Mouse (Mus musculus) right cerebral cortex, postnatal 14 days (tissue): ENCODE results near the gene Fam13c.
A peak's percentile ranks its signal among the peaks of the same experiment; 100 is the strongest.

Experiments
- DNase-seq: peaks from one replicate; pipeline ENCODE4 v3.0.0; 2022

The Fam13c gene

DNA sequence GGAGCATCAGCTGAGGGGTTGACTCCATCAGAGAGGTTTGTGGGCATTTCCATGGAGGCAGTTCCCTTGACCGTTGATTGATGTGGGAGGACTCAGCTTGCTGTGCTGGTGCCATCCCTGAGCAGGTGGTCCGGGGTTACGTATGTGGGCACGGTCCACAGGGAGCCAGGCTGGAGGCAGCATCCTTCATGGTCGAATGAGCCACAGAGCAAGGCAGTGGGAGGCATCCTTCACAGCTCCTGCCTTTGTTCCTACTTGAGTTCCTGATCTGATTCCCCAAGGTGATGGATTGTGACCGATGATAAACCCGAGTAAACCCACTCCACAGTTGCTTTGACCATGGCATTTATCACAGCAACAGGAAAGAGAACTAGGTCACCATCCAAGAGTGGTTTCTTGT, 25.4 kb downstream of the Fam13c start:
- DNase-seq, result no peak

DNA sequence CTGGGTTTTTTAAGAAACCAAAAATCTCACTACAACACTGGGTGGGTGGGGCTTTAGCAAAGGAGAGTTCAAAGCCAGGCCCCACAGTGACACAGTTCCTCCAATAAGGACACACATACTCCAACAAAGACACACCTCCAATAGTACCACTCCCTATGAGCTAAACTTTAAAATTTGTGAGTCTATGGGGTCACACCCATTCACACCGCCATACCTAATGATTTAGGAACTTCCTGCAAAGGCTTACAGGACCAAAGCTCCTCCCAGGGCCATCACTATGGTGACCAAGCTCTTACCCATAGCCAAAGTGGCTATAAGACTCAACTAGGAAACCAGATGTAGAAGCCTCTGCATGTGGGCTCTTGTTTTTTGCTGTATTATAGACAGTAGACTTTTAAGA, 30.6 kb downstream of the Fam13c start:
- DNase-seq, result no peak

DNA sequence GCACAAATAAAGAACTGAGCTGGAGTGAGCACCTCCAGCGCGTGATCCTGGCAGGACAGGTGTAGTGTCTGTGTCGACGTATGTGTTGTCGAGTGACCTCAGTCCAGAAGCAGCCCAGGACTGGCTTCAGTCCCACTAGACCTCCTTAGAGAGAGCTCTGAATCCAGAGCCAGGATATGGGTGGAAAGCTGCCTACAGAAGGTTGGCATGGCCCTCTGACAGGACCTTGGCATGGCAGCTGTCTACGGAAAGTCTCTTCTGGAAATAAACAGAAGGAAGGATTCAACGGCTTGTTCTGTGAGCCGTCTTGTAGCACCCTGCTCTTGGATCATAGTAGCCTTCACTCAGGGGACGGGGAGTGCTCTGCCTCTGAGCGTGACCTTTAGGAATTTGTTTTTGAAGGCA, 37.5 kb downstream of the Fam13c start:
- DNase-seq, result no peak

DNA sequence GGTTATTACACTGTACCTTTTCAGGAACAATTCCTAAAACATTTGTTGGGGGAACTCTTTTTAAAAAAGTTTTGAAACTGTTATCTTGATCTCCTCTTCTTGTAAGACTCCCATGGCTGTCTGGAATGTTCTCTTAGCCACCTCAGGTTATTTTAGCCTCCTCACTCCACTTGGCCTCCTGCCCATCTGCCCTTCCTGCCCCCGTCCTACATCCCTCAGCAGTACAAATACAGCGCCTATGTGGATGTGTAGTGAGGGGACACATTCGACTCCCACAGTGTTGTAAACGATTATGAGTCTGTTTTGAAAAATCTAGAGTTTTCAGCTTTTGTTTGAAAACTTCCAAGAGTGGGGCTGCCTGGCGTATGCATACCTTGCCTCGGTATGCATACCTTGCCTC, 43.5 kb downstream of the Fam13c start:
- DNase-seq, result no peak

DNA sequence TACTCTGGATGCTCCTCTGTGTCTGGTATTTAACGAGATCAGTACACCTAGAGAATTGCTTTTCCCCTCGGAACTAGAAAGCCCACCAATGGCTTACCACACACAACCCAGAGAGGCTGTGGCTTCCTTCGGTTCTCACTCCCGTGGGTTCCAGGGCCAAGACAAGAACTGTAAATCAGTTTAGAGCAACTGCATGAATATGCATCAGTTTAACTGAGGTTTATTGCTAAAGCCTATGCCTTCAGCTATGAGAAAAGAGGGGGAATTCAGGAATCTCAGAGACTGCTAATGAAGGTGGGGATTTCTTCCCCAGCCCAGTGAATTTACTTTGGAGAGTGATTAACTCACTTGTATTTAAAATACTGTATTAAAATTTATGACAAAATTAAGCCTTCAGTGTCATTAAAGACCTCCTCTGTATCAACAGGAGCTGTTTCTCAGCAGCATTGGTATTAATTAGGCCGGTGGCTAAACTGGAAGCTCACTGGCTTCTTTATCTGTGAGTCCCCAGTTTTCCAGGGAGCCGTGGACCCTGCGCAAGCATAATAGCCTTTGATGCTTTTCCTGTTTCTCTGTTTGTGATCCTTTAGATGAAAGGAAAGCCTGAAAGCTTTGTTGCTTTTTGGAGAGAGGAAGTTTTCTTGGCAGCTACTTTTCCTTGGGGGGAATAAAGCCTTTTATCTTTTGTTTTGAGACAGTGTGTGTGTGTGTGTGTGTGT, 44.4 kb downstream of the Fam13c start:
- no peak for DNase-seq

DNA sequence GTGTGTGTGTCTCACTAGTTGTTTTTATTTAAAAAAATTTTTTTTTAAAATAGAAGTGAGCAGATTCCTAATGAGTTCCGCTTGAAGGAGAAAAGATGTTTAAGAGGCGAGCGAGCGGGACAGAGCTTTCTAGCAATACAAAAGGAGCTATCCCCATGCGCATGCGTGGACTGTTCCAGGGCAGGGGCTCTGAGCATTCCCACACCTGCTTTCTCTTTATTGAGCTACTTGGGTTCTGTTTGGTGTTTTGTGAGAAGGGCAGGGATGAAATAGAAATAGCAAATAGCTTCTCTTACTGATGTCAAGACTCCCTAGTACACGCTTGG, 45.0 kb downstream of the Fam13c start:
- DNase-seq, result peak; percentile 49

DNA sequence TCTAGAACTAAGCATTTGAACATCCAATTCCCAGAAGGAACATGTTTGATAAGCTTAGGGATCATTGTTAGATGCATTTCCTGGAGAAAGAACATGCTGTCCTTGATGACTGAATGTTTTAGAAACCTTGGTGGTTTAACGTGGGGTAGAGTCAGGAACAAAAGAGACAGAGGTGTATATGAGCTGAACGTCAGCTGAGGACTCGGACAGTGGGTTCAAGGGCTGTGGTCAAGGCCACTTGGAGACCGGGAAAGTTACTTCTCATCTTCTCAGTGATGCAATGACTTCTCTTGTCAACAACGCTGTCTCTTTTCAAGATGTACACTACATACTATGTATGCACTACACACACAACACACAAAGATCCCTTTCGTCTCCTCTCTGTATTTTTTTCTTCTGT, 46.4 kb downstream of the Fam13c start:
- no peak for DNase-seq

DNA sequence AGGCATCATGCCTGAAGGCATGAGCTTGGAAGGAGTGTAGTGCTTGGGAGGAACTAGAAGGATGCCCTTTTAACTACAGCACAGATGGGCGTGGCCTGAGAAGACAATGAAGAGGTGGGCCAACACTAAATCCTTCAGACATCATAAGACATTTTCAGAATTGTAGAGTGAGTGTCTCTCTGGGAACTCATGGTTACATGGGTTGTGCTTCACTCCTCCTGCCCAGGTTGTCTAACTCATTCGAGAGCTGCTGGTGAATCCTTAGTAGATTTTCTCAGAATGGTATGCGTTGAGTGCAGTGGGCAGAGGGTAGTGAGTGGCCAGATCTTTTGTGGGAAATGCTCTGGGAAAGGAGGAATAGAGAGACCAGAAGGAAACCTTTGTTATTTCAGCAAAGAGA, 53.6 kb downstream of the Fam13c start:
- DNase-seq, result no peak

DNA sequence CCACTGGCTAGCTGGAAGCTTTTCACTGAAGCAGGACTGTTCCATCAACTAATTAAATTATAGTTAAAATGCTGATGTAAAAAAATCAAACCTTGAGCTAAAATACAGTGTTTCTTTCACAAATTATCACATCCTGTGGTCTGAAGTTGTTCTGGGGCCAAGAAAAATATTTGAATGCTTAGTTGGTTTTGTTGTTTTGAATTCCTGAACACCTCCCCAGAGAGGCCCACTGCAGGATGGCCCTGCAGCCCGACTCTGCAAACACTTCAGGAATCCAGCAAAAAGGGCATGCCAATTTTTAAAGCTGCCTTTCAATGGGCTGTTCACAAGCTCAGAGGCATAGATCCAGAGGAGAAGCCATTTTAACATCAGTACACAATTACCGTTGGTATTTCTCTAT, 54.2 kb downstream of the Fam13c start:
- no peak for DNase-seq

DNA sequence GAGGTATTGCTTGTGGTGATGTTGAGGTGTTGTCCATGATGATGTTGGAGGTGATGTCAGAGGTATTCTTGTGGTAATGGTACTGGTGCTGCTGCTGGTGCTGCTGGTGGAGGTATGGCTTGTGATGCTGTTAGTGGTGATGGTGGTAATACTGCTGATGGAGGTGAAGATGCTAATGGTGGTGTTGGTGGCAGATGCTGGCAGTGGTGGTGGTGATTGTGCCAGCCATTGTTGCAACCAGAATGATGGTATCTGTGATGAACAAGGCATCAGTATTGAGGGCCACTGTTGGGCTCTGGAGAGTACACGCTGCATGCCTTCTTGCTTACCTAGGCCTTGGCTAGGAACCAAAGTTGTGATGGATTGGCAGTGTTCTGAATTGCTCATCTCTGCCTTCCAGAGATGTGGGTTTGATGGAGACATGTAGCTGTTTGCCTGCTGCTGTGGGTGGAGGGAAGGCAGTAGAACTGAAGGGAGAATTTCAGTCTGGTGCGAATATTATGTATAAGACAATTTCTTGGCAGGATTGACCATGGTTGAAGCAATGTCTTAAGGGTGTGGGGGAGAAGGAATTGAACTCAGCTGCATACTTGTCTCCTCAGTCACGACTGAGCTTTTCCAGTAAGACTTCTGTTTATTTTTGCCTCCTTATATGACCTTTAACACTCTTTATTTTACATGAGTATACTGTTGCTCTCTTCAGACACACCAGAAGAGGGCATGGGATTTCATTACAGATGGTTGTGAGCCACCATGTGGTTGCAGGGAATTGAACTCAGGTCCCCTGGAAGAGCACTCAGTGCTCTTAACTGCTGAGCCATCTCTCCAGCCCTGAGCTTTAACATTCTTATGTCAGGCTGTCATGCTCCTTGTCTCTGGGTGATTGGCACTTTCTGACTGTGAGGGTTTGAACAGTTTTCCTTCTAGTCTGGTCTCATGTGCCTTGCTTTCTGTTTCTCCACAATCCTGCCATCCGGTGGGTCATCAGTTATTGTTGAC, 55.1 kb downstream of the Fam13c start:
- DNase-seq, result no peak

DNA sequence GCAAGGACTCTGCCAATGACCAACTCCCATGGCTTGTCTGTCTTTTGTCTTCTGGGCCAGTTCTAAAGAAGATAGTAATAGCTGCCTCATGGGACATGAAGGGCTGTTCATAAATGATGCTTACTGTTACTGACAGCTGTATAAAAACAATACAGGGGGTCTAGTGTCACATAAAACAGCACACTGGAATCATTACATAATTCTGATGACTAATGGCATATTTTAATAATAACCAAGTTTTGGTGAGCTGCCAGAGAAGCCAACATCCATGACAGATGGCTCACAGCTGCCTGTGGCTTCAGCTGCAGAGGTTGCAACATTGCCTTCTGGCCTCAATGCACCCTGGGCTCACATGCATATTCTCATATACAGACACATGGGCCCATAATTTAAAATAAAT, 56.7 kb downstream of the Fam13c start:
- no peak for DNase-seq

DNA sequence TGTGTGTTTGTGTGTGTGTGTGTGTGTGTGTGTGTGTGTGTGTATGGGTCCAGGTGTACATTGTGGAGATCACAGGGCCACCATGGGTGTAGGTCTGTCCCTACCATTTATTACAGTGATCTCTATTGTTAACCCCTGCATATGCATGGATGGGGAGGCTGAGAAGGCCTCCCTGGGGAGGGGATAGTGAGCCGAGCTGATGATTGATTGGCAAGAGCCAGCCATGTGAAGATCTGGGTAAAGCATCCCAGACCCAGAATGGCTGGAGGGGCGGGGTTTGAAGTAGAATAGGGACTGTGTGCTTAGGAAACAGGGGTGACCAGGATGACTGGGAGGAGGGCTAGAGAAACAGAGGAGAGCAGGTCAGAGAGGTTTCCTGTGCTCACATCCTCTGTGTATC, 58.0 kb downstream of the Fam13c start:
- DNase-seq, result no peak

DNA sequence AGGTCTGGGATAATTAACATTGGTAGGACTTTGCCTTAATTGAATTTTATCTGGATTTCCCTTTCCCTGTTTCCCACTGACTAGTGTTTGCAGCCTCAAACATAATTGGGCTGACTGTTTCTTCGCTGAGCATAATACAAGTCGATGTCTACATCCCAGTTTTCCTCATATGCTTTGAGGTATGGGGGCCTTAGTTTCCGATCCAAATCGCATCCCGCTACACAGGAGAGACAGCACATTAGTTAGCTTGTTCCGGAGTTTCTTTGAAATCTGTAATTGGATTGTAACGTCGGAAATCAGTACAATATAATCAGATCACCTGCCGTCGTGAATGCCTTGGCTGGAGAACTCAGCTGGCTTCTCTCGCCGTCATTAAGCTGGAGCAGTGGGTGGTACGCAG, 59.0 kb downstream of the Fam13c start:
- DNase-seq, result no peak

DNA sequence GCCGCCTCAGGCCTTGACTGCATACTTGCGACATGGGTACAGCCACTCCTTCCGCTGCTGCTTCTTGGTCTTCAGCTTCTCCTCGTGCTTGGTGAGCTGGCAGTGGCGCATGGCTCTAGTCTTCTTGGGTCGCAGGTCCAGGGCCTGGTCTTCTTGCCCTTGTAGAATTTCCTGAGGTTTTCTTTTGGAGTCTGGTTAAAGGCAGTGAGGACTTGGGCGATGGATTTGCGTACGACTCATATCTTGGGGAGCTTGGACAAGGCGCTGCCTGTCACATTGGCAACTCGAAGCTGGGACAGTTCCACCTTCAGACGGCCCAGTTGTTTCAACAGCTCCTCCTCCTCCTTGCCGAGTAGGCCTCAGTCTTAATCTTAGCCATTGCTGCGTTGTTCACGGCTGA, 64.6 kb downstream of the Fam13c start:
- no peak for DNase-seq

DNA sequence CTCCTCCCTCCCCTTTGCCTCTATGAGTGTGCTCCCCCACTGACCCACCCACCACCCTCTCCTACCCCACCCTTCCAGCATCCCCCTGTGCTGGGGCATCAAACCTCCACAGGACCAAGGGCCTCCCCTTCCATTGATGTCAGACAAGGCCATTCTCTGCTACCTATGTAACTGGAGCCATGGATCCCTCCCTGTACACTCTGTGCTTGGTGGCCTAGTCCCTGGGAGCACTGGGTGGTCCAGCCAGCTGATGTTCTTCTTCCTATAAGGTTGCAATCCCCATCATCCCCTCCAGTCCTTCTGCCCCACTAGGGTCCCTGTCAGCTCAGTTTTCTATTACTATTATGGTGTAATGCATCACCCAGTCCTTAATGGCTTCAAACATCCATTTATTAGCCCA, 65.1 kb downstream of the Fam13c start:
- no peak for DNase-seq

DNA sequence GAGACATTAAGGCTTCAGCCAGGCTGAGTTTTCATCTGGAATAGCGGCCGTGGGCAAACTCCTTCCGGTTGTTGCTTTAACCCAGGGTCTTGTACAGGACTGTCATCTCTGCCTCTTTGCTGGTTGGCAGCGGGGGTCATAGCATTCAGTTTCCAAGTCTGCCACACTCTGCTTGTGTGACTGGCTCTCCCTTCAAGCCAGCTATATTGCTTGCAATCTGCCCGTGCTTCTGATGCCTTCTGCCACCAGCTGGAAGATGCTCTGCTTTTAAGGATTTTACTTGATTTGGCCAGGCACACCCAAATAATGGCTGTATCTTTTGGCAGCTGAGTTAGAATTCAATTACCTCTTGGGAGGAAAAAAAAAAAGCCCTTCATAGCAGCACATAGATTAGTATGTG, 65.6 kb downstream of the Fam13c start:
- no peak for DNase-seq

DNA sequence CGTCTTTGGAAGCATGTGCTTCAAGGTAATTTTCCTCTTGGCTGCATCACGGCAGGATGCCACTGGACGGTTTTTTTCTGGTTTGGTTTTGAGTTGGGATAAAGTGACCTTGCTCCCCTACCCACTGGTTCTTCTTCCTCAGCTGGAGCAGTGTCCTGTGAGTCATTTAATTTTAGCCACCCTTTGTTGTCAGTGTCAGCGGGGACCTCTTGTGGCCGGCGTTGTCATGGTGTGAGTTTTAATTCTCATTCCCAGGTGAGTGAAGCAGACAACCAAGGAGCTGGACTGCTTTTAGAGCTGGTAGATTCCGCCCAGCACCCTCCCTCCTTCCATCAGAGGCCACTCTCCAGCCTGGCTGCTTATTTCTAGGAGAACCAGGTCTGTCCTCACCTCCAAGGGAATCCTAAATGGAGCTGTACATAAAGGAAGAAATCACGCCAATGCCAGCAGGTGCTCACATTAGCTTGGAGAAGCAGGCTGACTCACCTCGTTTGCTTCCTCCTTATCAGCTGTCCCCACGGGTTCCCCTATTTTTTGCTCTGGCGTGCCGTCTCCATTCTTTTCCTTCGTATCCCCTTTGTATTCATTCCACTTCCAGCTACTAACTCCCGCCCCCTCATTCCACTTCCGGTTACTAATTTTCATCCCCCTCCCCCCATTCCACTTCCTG, 66.4 kb downstream of the Fam13c start:
- DNase-seq, result no peak

DNA sequence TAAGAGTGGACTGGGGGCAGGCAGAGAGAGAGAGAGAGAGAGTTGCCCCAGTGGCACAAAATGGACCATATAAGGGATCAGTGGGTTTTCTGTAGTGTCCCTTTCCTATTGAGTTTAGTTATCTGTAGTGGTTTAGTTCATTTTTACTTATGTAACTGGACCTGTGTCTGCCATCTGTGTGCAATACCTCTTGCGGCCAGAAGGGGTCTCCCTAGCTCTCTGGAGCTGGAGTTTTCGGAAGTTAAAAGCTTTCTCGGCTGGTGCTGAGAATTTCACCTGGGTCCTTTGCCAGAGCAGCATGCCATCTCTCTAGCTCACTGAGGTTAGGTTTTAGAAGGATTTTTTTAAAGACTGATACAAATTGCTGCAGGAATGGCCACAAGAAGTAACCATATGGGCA, 67.6 kb downstream of the Fam13c start:
- no peak for DNase-seq

DNA sequence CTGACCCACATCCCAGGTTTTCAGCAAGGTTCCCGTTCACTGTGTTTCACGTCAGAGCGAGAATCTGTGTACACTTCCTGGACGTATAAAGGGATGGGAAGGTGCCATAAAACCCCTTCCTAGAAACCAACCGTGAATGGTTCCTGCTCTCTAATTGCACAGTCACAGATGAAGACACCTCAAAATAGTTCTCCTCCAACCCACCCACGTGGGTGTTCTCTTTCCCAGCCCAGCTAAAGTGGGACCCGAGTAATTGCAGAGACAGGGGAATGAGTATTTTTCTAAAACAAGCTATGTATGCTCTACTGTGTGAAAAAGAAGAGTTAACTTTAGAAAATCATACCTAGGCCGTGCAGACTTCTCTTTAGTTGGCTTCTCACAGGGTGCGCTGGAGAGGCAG, 74.6 kb downstream of the Fam13c start:
- DNase-seq, result no peak

DNA sequence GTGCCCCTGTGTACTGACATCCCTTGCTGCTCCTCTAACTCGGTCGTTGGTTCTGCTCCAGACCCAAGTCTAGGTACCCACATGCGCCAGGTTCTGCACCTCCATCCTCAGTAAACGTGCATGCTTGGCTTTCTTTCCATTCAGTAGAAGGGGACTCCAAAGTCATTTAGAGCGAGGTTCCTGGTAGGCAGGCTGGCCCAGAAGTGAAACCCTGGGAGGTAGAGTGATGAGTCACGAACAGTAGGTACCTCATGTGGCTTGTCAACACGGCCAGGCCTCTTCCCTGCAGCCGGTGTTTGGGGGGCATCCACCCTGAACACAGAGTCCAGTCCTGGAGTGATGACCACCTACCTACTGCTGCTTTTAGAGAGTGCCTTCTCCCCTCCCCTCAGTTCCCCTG, 76.4 kb downstream of the Fam13c start:
- DNase-seq, result no peak

DNA sequence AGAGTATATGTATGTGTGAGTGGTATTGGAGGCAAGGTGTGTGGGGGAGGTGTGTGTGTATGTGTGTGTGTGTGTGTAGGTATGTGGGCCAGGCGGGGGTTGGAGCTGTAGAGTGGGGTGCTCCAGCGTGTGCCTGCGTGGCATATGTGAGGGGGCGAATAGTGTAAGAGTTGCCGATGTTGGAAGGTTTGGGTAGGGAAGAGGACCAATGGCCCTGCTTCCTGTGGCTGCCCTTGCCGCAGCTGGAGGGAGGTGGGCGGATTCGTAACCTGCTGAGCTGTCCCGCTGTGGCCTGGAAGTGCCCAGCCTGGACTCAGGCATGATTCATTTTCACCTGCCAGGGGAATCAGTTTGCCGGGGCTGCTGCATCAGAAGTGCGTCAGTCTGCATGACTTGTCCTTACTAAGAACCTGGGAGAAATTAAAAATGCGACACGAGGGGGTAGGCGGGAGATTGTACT, 79.4 kb downstream of the Fam13c start:
- no peak for DNase-seq

DNA sequence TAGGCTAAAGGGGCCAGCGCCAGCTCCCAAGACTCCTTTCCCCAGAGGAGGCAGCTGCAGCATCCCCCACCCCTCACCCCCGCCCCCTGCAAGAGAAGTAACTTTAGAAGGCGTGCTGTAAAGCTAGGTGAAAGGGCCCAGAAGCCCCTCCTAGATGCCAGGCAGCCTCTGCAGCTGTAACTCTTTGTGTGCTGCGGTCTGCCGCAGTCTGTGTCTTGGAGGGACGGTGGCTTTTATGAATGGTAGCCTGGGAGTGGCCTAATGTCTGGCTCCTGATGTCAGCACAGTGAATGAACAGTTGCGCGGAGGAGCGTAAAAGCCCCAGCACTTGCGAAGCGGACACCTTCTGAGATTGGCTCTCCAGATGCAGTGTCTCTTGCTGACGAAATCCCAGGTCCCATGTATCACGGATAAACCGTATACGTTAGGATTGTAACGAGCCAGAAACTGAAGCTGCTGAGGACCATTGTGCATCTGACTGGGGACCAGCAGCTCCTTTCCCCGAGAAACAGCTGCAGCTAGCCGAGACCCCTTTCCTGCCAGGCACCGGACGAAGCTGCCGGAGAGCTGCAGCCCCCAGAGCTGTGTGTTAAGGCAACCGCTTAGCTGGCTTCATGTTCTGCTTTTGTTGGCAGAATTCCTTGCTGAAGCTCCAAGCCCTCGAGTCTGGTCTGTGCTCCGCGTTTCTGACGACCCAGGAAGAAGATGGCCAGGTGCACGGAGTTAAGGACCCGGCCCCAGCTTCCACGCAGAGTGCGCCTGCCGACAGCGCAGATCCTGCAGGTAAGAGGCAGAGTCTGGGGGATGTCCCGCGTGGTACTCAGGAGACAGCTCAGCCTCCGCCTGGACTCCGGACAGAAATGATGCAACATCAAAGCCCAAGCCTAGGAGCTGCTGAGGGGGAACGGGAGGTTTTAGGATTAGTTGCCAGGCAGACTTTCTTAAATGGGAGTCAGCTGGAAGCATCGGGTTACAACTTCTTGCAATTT, 80.2 kb downstream of the Fam13c start:
- DNase-seq, result peak; percentile 34

DNA sequence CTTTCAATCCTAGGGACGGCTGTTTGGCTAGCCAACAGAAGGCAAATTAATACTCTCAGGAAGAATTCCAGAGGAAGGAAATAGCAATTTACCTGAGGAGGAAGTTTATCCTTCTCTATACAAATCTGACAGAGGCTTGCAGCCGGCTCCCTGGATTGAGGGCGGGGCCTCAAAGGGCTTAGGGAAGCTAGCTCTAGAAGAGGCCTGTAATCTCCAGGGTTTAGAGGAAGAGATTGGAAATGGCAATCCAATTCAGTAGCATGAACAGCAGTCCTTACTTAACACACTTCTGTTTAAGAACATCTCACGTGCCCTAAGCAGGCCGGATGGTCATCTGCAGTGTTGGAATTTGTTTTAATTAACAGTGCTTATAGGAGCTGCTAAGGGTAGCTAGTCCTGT, 81.1 kb downstream of the Fam13c start:
- no peak for DNase-seq
